Comparison of ENCODE assay signal across 21 mouse cellular contexts in genomic region chr10:24947871-24948270, GRCm38 (mm10). TPM values are rescaled to one million over a fixed set of nuclear protein-coding genes. Genes with fewer than 3 reads are reported as not detected.
DNase-seq lines count a peak whose midpoint lies in the region; ATAC-seq and TF ChIP-seq lines count a peak whose summit lies in the region.
"Had no signal": no experiment of that assay in that cellular context is flagged by ENCODE, and none has a peak within 500 bp of the region (broad histone marks: within the 10 kb centered on the region; RNA-seq: fewer than 3 reads in every experiment).

No protein-coding gene starts in this region.

- H3K4me2 ChIP-seq in liver, embryonic 13.5 days = peak overlapping the region; percentile 38; the same call in 1 of the 2 replicates
- no peak overlapping the region for H3K4me2 ChIP-seq in liver, embryonic 12.5 days
- H3K4me2 ChIP-seq in lung, embryonic 14.5 days = no peak overlapping the region
- H3K4me2 ChIP-seq in liver, embryonic 15.5 days = peak overlapping the region; percentile 19; the same call in 1 of the 2 replicates
- H3K4me2 ChIP-seq in liver, embryonic 16.5 days (ENCODE audit: low read depth, low read length) = peak overlapping the region; percentile 30; the same call in 1 of the 2 replicates
- H3K4me2 ChIP-seq: embryonic facial prominence, embryonic 12.5 days; forebrain, embryonic 13.5 days; forebrain, embryonic 15.5 days had no signal

- no peak overlapping the region for H3K27ac ChIP-seq in liver, embryonic 13.5 days
- no peak overlapping the region for H3K27ac ChIP-seq in liver, embryonic 12.5 days
- H3K27ac ChIP-seq in lung, embryonic 14.5 days (ENCODE audit: low read depth) = peak overlapping the region; percentile 18; the same call in 1 of the 2 replicates
- peak overlapping the region; percentile 63 for H3K27ac ChIP-seq in liver, embryonic 15.5 days (replicated peaks)
- peak overlapping the region; percentile 85 for H3K27ac ChIP-seq in liver, embryonic 16.5 days (ENCODE audit: low read length)
- H3K27ac ChIP-seq: embryonic facial prominence, embryonic 10.5 days; embryonic facial prominence, embryonic 12.5 days; forebrain, embryonic 13.5 days; forebrain, embryonic 15.5 days had no signal

- no peaks in the 10 kb centered on the region for H3K27me3 ChIP-seq in liver, embryonic 13.5 days
- H3K27me3 ChIP-seq in liver, embryonic 12.5 days (replicated peaks) = no peaks in the 10 kb centered on the region
- H3K27me3 ChIP-seq in lung, embryonic 14.5 days (ENCODE audit: insufficient read depth, low read length) = no peaks in the 10 kb centered on the region
- no peaks in the 10 kb centered on the region for H3K27me3 ChIP-seq in liver, embryonic 15.5 days
- no peaks in the 10 kb centered on the region for H3K27me3 ChIP-seq in liver, embryonic 16.5 days (ENCODE audit: control insufficient read depth, insufficient read depth, low read depth, low read length)
- H3K27me3 ChIP-seq: embryonic facial prominence, embryonic 12.5 days; forebrain, embryonic 13.5 days; forebrain, embryonic 15.5 days had no signal

- WGBS in liver, embryonic 13.5 days (ENCODE audit: insufficient replicate concordance) = 46% methylated on average over 3 of the region's 3 CpGs
- 57% methylated on average over 3 of the region's 3 CpGs for WGBS in liver, embryonic 12.5 days (ENCODE audit: insufficient replicate concordance)
- WGBS in lung, embryonic 14.5 days = 57% methylated on average over 3 of the region's 3 CpGs
- WGBS in liver, embryonic 15.5 days (ENCODE audit: insufficient replicate concordance) = 40% methylated on average over 3 of the region's 3 CpGs
- 42% methylated on average over 3 of the region's 3 CpGs for WGBS in liver, embryonic 16.5 days (ENCODE audit: insufficient replicate concordance)

- no peak for ATAC-seq in liver, embryonic 13.5 days (ENCODE audit: low read depth)
- no peak for ATAC-seq in liver, embryonic 12.5 days
- no peak for ATAC-seq in lung, embryonic 14.5 days (ENCODE audit: insufficient read depth)
- ATAC-seq in liver, embryonic 15.5 days (ENCODE audit: insufficient read depth) = peak; percentile 54
- ATAC-seq in liver, embryonic 16.5 days (ENCODE audit: low read depth) = peak; percentile 63
- ATAC-seq: forebrain, embryonic 13.5 days; forebrain, embryonic 15.5 days had no signal

- H3K9me3 ChIP-seq in liver, embryonic 13.5 days (replicated peaks) = no peaks in the 10 kb centered on the region
- no peaks in the 10 kb centered on the region for H3K9me3 ChIP-seq in liver, embryonic 12.5 days (replicated peaks)
- no peaks in the 10 kb centered on the region for H3K9me3 ChIP-seq in lung, embryonic 14.5 days (ENCODE audit: low read depth, low read length)
- H3K9me3 ChIP-seq in liver, embryonic 15.5 days (replicated peaks) = no peaks in the 10 kb centered on the region
- no peaks in the 10 kb centered on the region for H3K9me3 ChIP-seq in liver, embryonic 16.5 days (replicated peaks; ENCODE audit: control insufficient read depth, low read length)
- H3K9me3 ChIP-seq: embryonic facial prominence, embryonic 10.5 days; embryonic facial prominence, embryonic 12.5 days; forebrain, embryonic 13.5 days; forebrain, embryonic 15.5 days had no signal

- no peak for DNase-seq in liver, embryonic 13.5 days
- no peak for DNase-seq in lung, embryonic 14.5 days
- no peak for DNase-seq in lung, postnatal 14 days
- DNase-seq in layer of hippocampus, postnatal 25 days (ENCODE audit: extremely low spot score in 1 of 2, low spot score in 1 of 2) = no peak
- no peak for DNase-seq in left cerebral cortex, postnatal 4 days
- DNase-seq: adrenal gland, adult 2 months; adrenal gland, postnatal 10 days; adrenal gland, postnatal 25 days; cerebellum, adult 11-12 months; cerebellum, adult 2 months; cerebellum, adult 9-10 months; cerebellum, postnatal 10 days; cerebellum, postnatal 25 days had no signal

- intact Hi-C loops in left cerebral cortex, postnatal 4 days (cut with DNase I) = no loop called here

- no peaks in the 10 kb centered on the region for H3K36me3 ChIP-seq in liver, embryonic 13.5 days
- no peaks in the 10 kb centered on the region for H3K36me3 ChIP-seq in liver, embryonic 12.5 days
- no peaks in the 10 kb centered on the region for H3K36me3 ChIP-seq in lung, embryonic 14.5 days (ENCODE audit: insufficient read depth)
- no peaks in the 10 kb centered on the region for H3K36me3 ChIP-seq in liver, embryonic 15.5 days (replicated peaks)
- no peaks in the 10 kb centered on the region for H3K36me3 ChIP-seq in liver, embryonic 16.5 days (ENCODE audit: control insufficient read depth, insufficient read depth)
- H3K36me3 ChIP-seq: embryonic facial prominence, embryonic 10.5 days; embryonic facial prominence, embryonic 12.5 days; forebrain, embryonic 15.5 days had no signal

- TF ChIP-seq CTCF in lung, embryonic 14.5 days (IDR thresholded peaks at IDR 0.05; ENCODE audit: low read depth) = no peak

- H3K4me3 ChIP-seq in liver, embryonic 13.5 days (replicated peaks) = no peak overlapping the region
- no peak overlapping the region for H3K4me3 ChIP-seq in liver, embryonic 12.5 days
- no peak overlapping the region for H3K4me3 ChIP-seq in lung, embryonic 14.5 days (ENCODE audit: low read depth, low read length)
- no peak overlapping the region for H3K4me3 ChIP-seq in liver, embryonic 15.5 days (replicated peaks)
- no peak overlapping the region for H3K4me3 ChIP-seq in liver, embryonic 16.5 days (ENCODE audit: low read depth, low read length)
- H3K4me3 ChIP-seq: embryonic facial prominence, embryonic 10.5 days; embryonic facial prominence, embryonic 12.5 days; forebrain, embryonic 13.5 days; forebrain, embryonic 15.5 days had no signal

- H3K4me1 ChIP-seq in liver, embryonic 13.5 days (replicated peaks) = 0 out of 2 replicates have a peak, but pooled peaks cover 8% of the 10 kb centered on the region
- H3K4me1 ChIP-seq in liver, embryonic 12.5 days = no peaks in the 10 kb centered on the region
- 0 out of 2 replicates have a peak, but pooled peaks cover 2% of the 10 kb centered on the region for H3K4me1 ChIP-seq in lung, embryonic 14.5 days (ENCODE audit: insufficient read depth)
- peaks cover 6% of the 10 kb centered on the region; the same call in 1 of the 2 replicates for H3K4me1 ChIP-seq in liver, embryonic 15.5 days (replicated peaks)
- H3K4me1 ChIP-seq in liver, embryonic 16.5 days (ENCODE audit: control insufficient read depth, low read depth, low read length) = no peaks in the 10 kb centered on the region; the same call in 1 of the 2 replicates
- H3K4me1 ChIP-seq: embryonic facial prominence, embryonic 10.5 days; forebrain, embryonic 13.5 days; forebrain, embryonic 15.5 days had no signal

- H3K9ac ChIP-seq in liver, embryonic 13.5 days = no peak overlapping the region
- H3K9ac ChIP-seq in liver, embryonic 12.5 days = no peak overlapping the region
- no peak overlapping the region for H3K9ac ChIP-seq in lung, embryonic 14.5 days
- H3K9ac ChIP-seq in liver, embryonic 15.5 days = no peak overlapping the region
- no peak overlapping the region for H3K9ac ChIP-seq in liver, embryonic 16.5 days (ENCODE audit: low read depth, low read length)
- H3K9ac ChIP-seq: embryonic facial prominence, embryonic 12.5 days; forebrain, embryonic 13.5 days; forebrain, embryonic 15.5 days had no signal

RNA-seq across cellular contexts. Expression of gene Arg1, which starts 20.6 kb away (rescaled TPM):
- polyA plus RNA-seq in liver, embryonic 13.5 days (2015; fragmentation: Nextera tagmentation; extraction: Ambion mirVana) = 6.2 and 6.4 TPM in 2 replicates
- 3.6 and 4.0 TPM in 2 replicates for polyA plus RNA-seq in liver, embryonic 12.5 days (2016; fragmentation: Nextera tagmentation; extraction: Ambion mirVana)
- 1.4 and 2.3 TPM in 2 replicates for polyA plus RNA-seq in lung, embryonic 14.5 days (2014; fragmentation: Nextera tagmentation; extraction: Ambion mirVana)
- 59.6 and 87.7 TPM in 2 replicates for polyA plus RNA-seq in liver, embryonic 15.5 days (2015; fragmentation: Nextera tagmentation; extraction: Ambion mirVana)
- 100 and 122 TPM in 2 replicates for polyA plus RNA-seq in liver, embryonic 16.5 days (2015; fragmentation: Nextera tagmentation; extraction: Ambion mirVana)
- total RNA-seq in layer of hippocampus, postnatal 25 days (2021) = under 1 TPM in 1 of 2 experiments, not detected in 1; 0.17 TPM
- not detected for total RNA-seq in left cerebral cortex, postnatal 4 days (2021)
- total RNA-seq: adrenal gland, postnatal 25 days; MEL had no signal

Comparison
In these comparisons a context has a peak if more than half of its experiments do, and no peak if none do; other contexts are left out.
1. ATAC-seq: peak in liver, embryonic 15.5 days (single experiment) and liver, embryonic 16.5 days (single experiment); none in liver, embryonic 13.5 days (single experiment), liver, embryonic 12.5 days (single experiment) and lung, embryonic 14.5 days (single experiment).
2. H3K27ac ChIP-seq: peak in lung, embryonic 14.5 days (single experiment), liver, embryonic 15.5 days (single experiment) and liver, embryonic 16.5 days (single experiment); none in liver, embryonic 13.5 days (single experiment) and liver, embryonic 12.5 days (single experiment).
3. H3K4me2 ChIP-seq: peak in liver, embryonic 13.5 days (single experiment), liver, embryonic 15.5 days (single experiment) and liver, embryonic 16.5 days (single experiment); none in liver, embryonic 12.5 days (single experiment) and lung, embryonic 14.5 days (single experiment).